Mouse (Mus musculus): ENCODE data around the gene Cdkl3.

GRCm38 (mm10) chr11:51966651-51967050 is 37.4 kb upstream of the Cdkl3 start:
- TF ChIP-seq CTCF (IDR thresholded peaks at IDR 0.05; ENCODE audit: extremely low read depth, insufficient read length, insufficient replicate concordance, low read depth, low read length) (no peak), POLR2A (IDR thresholded peaks at IDR 0.05; ENCODE audit: low read depth, low read length) (no peak)
